Mouse (Mus musculus): ENCODE results near the gene Shb. TPM values are rescaled to one million over a fixed set of nuclear protein-coding genes. Genes with fewer than 3 reads are reported as not detected.

The Shb gene
- polyA plus RNA-seq, 1 experiment from 2014 or later = 7.3 TPM

- no peaks in the 10 kb centered on the region for H3K9me3 ChIP-seq (ENCODE audit: control insufficient read depth, low read length)
Measured at GRCm38 (mm10) chr4:45505191-45505590, 27.1 kb downstream of the Shb start.

GRCm38 (mm10) chr4:45503816-45504215 is 28.5 kb downstream of the Shb start:
- no peaks in the 10 kb centered on the region for H3K9me3 ChIP-seq (ENCODE audit: control insufficient read depth, low read length)
- no peaks in the 10 kb centered on the region for H3K27me3 ChIP-seq (replicated peaks; ENCODE audit: control insufficient read depth, insufficient read depth, low read length)
- peaks cover 57% of the 10 kb centered on the region for H3K4me1 ChIP-seq (replicated peaks; ENCODE audit: control insufficient read depth, insufficient read depth, low read length)
- no peaks in the 10 kb centered on the region; the same call in 1 of the 2 replicates for H3K36me3 ChIP-seq (ENCODE audit: control insufficient read depth, insufficient read depth, low read length)
- no peak overlapping the region for H3K27ac ChIP-seq (ENCODE audit: low read depth)
- no peak overlapping the region for H3K4me3 ChIP-seq (ENCODE audit: low read depth, low read length)
- no peak overlapping the region for H3K9ac ChIP-seq (ENCODE audit: low read length)
- no peak overlapping the region for H3K4me2 ChIP-seq (ENCODE audit: low read length)
- ATAC-seq (replicated peaks; ENCODE audit: low FRiP score, low TSS enrichment, low read depth) (no peak), DNase-seq (ENCODE audit: low spot score) (no peak)
- WGBS = 58% methylated on average over 3 of the region's 3 CpGs

More at GRCm38 (mm10) chr4:45505191-45505590, 27.1 kb downstream of the Shb start:
- Histone ChIP-seq H3K4me1 (replicated peaks; ENCODE audit: control insufficient read depth, insufficient read depth, low read length) (peaks cover 56% of the 10 kb centered on the region), H3K36me3 (ENCODE audit: control insufficient read depth, insufficient read depth, low read length) (no peaks in the 10 kb centered on the region; the same call in 1 of the 2 replicates), H3K27ac (ENCODE audit: low read depth) (no peak overlapping the region), H3K9ac (ENCODE audit: low read length) (no peak overlapping the region), H3K4me2 (ENCODE audit: low read length) (no peak overlapping the region), H3K27me3 (replicated peaks; ENCODE audit: control insufficient read depth, insufficient read depth, low read length) (no peaks in the 10 kb centered on the region), H3K4me3 (ENCODE audit: low read depth, low read length) (no peak overlapping the region)
- ATAC-seq (replicated peaks; ENCODE audit: low FRiP score, low TSS enrichment, low read depth) (no peak), DNase-seq (ENCODE audit: low spot score) (no peak)
- WGBS = 90% methylated on average over 6 of the region's 6 CpGs

GRCm38 (mm10) chr4:45503380-45503779 is 28.9 kb downstream of the Shb start:
- Histone ChIP-seq H3K36me3 (ENCODE audit: control insufficient read depth, insufficient read depth, low read length) (no peaks in the 10 kb centered on the region; the same call in 1 of the 2 replicates), H3K27me3 (replicated peaks; ENCODE audit: control insufficient read depth, insufficient read depth, low read length) (no peaks in the 10 kb centered on the region), H3K4me1 (replicated peaks; ENCODE audit: control insufficient read depth, insufficient read depth, low read length) (peaks cover 59% of the 10 kb centered on the region), H3K4me2 (ENCODE audit: low read length) (no peak overlapping the region), H3K27ac (ENCODE audit: low read depth) (no peak overlapping the region), H3K4me3 (ENCODE audit: low read depth, low read length) (no peak overlapping the region), H3K9me3 (ENCODE audit: control insufficient read depth, low read length) (no peaks in the 10 kb centered on the region), H3K9ac (ENCODE audit: low read length) (no peak overlapping the region)
- no peak for ATAC-seq (replicated peaks; ENCODE audit: low FRiP score, low TSS enrichment, low read depth)
- WGBS = 77% methylated on average over 6 of the region's 6 CpGs
- DNase-seq (ENCODE audit: low spot score) = no peak

GRCm38 (mm10) chr4:45502002-45502401 is 30.3 kb downstream of the Shb start:
- 62% methylated on average over 9 of the region's 9 CpGs for WGBS
- Histone ChIP-seq H3K4me3 (ENCODE audit: low read depth, low read length) (no peak overlapping the region), H3K27me3 (replicated peaks; ENCODE audit: control insufficient read depth, insufficient read depth, low read length) (no peaks in the 10 kb centered on the region), H3K9me3 (ENCODE audit: control insufficient read depth, low read length) (no peaks in the 10 kb centered on the region), H3K9ac (ENCODE audit: low read length) (no peak overlapping the region), H3K27ac (ENCODE audit: low read depth) (peak overlapping the region; percentile 40; the same call in 1 of the 2 replicates), H3K36me3 (ENCODE audit: control insufficient read depth, insufficient read depth, low read length) (no peaks in the 10 kb centered on the region; the same call in 1 of the 2 replicates), H3K4me1 (replicated peaks; ENCODE audit: control insufficient read depth, insufficient read depth, low read length) (peaks cover 56% of the 10 kb centered on the region), H3K4me2 (ENCODE audit: low read length) (no peak overlapping the region)
- ATAC-seq (replicated peaks; ENCODE audit: low FRiP score, low TSS enrichment, low read depth) (peak; percentile 28; the same call in 1 of the 2 replicates), DNase-seq (ENCODE audit: low spot score) (no peak)

- H3K9me3 ChIP-seq (ENCODE audit: control insufficient read depth, low read length) = no peaks in the 10 kb centered on the region
- no peak overlapping the region for H3K9ac ChIP-seq (ENCODE audit: low read length)
- no peaks in the 10 kb centered on the region for H3K27me3 ChIP-seq (replicated peaks; ENCODE audit: control insufficient read depth, insufficient read depth, low read length)
- ATAC-seq (replicated peaks; ENCODE audit: low FRiP score, low TSS enrichment, low read depth) = no peak
- no peak overlapping the region for H3K27ac ChIP-seq (ENCODE audit: low read depth)
- no peak for DNase-seq (ENCODE audit: low spot score)
- H3K4me3 ChIP-seq (ENCODE audit: low read depth, low read length) = no peak overlapping the region
- no peak overlapping the region for H3K4me2 ChIP-seq (ENCODE audit: low read length)
- H3K4me1 ChIP-seq (replicated peaks; ENCODE audit: control insufficient read depth, insufficient read depth, low read length) = peaks cover 52% of the 10 kb centered on the region
- no peaks in the 10 kb centered on the region; the same call in 1 of the 2 replicates for H3K36me3 ChIP-seq (ENCODE audit: control insufficient read depth, insufficient read depth, low read length)
- WGBS = 69% methylated on average over 8 of the region's 8 CpGs
Measured at GRCm38 (mm10) chr4:45500381-45500780, 31.9 kb downstream of the Shb start.

GRCm38 (mm10) chr4:45499556-45499955 is 32.7 kb downstream of the Shb start:
- Histone ChIP-seq H3K4me2 (ENCODE audit: low read length) (no peak overlapping the region), H3K27me3 (replicated peaks; ENCODE audit: control insufficient read depth, insufficient read depth, low read length) (no peaks in the 10 kb centered on the region), H3K4me1 (replicated peaks; ENCODE audit: control insufficient read depth, insufficient read depth, low read length) (peaks cover 60% of the 10 kb centered on the region), H3K27ac (ENCODE audit: low read depth) (no peak overlapping the region), H3K4me3 (ENCODE audit: low read depth, low read length) (no peak overlapping the region), H3K9ac (ENCODE audit: low read length) (no peak overlapping the region), H3K9me3 (ENCODE audit: control insufficient read depth, low read length) (no peaks in the 10 kb centered on the region), H3K36me3 (ENCODE audit: control insufficient read depth, insufficient read depth, low read length) (no peaks in the 10 kb centered on the region; the same call in 1 of the 2 replicates)
- 40% methylated on average over 10 of the region's 10 CpGs for WGBS
- no peak; the same call in 1 of the 2 replicates for ATAC-seq (replicated peaks; ENCODE audit: low FRiP score, low TSS enrichment, low read depth)
- no peak for DNase-seq (ENCODE audit: low spot score)

GRCm38 (mm10) chr4:45499081-45499480 is 33.2 kb downstream of the Shb start:
- no peak overlapping the region for H3K4me3 ChIP-seq (ENCODE audit: low read depth, low read length)
- H3K9me3 ChIP-seq (ENCODE audit: control insufficient read depth, low read length) = no peaks in the 10 kb centered on the region
- no peaks in the 10 kb centered on the region; the same call in 1 of the 2 replicates for H3K36me3 ChIP-seq (ENCODE audit: control insufficient read depth, insufficient read depth, low read length)
- 27% methylated on average over 6 of the region's 6 CpGs for WGBS
- no peak overlapping the region for H3K27ac ChIP-seq (ENCODE audit: low read depth)
- DNase-seq (ENCODE audit: low spot score) (no peak), ATAC-seq (replicated peaks; ENCODE audit: low FRiP score, low TSS enrichment, low read depth) (no peak)
- no peak overlapping the region for H3K4me2 ChIP-seq (ENCODE audit: low read length)
- no peaks in the 10 kb centered on the region for H3K27me3 ChIP-seq (replicated peaks; ENCODE audit: control insufficient read depth, insufficient read depth, low read length)
- peaks cover 65% of the 10 kb centered on the region for H3K4me1 ChIP-seq (replicated peaks; ENCODE audit: control insufficient read depth, insufficient read depth, low read length)
- no peak overlapping the region for H3K9ac ChIP-seq (ENCODE audit: low read length)

- no peak overlapping the region for H3K27ac ChIP-seq (ENCODE audit: low read depth)
- WGBS = 76% methylated on average over 5 of the region's 5 CpGs
- no peak for ATAC-seq (replicated peaks; ENCODE audit: low FRiP score, low TSS enrichment, low read depth)
Measured at GRCm38 (mm10) chr4:45498345-45498744, 33.9 kb downstream of the Shb start.

GRCm38 (mm10) chr4:45497282-45497681 is 35.0 kb downstream of the Shb start:
- no peak for ATAC-seq (replicated peaks; ENCODE audit: low FRiP score, low TSS enrichment, low read depth)
- H3K27ac ChIP-seq (ENCODE audit: low read depth) = no peak overlapping the region
- H3K4me1 ChIP-seq (replicated peaks; ENCODE audit: control insufficient read depth, insufficient read depth, low read length) = peaks cover 78% of the 10 kb centered on the region
- H3K27me3 ChIP-seq (replicated peaks; ENCODE audit: control insufficient read depth, insufficient read depth, low read length) = no peaks in the 10 kb centered on the region
- no peak overlapping the region for H3K4me2 ChIP-seq (ENCODE audit: low read length)
- H3K36me3 ChIP-seq (ENCODE audit: control insufficient read depth, insufficient read depth, low read length) = no peaks in the 10 kb centered on the region
- no peak overlapping the region for H3K9ac ChIP-seq (ENCODE audit: low read length)
- WGBS = 50% methylated on average over 6 of the region's 6 CpGs
- no peak overlapping the region for H3K4me3 ChIP-seq (ENCODE audit: low read depth, low read length)
- no peak for DNase-seq (ENCODE audit: low spot score)
- H3K9me3 ChIP-seq (ENCODE audit: control insufficient read depth, low read length) = no peaks in the 10 kb centered on the region

More at GRCm38 (mm10) chr4:45498345-45498744, 33.9 kb downstream of the Shb start:
- DNase-seq (ENCODE audit: low spot score) = no peak
- Histone ChIP-seq H3K4me2 (ENCODE audit: low read length) (no peak overlapping the region), H3K9me3 (ENCODE audit: control insufficient read depth, low read length) (no peaks in the 10 kb centered on the region), H3K4me3 (ENCODE audit: low read depth, low read length) (no peak overlapping the region), H3K36me3 (ENCODE audit: control insufficient read depth, insufficient read depth, low read length) (no peaks in the 10 kb centered on the region; the same call in 1 of the 2 replicates), H3K4me1 (replicated peaks; ENCODE audit: control insufficient read depth, insufficient read depth, low read length) (peaks cover 73% of the 10 kb centered on the region), H3K9ac (ENCODE audit: low read length) (no peak overlapping the region), H3K27me3 (replicated peaks; ENCODE audit: control insufficient read depth, insufficient read depth, low read length) (no peaks in the 10 kb centered on the region)
